Mouse (Mus musculus) kidney, embryonic 15.5 days (tissue): ENCODE results near the gene Zfp64. TPM values are rescaled to one million over a fixed set of nuclear protein-coding genes. Genes with fewer than 3 reads are reported as not detected.
A peak's percentile ranks its signal among the peaks of the same experiment; 100 is the strongest.

Experiments used
- ATAC-seq: fragments of 200-750 bp; cut with Nextera tagmentation; replicated peaks from 2 replicates; pipeline ENCODE4 v1.8.0; 2017; ENCODE audit warnings: moderate TSS enrichment; ENCODE audit not compliant: low FRiP score
- H3K27ac ChIP-seq: fragments of 300-500 bp; sonication (generic); 2 replicates; pipeline ENCODE4 v1.5.1; 2015; ENCODE audit warnings: mild to moderate bottlenecking, inconsistent platforms
- H3K27me3 ChIP-seq: fragments of 300-500 bp; sonication (generic); 2 replicates; pipeline ENCODE4 v1.6.1; 2015; ENCODE audit warnings: inconsistent platforms
- H3K36me3 ChIP-seq: fragments of 300-500 bp; sonication (generic); 2 replicates; pipeline ENCODE4 v1.6.1; 2015; ENCODE audit warnings: inconsistent platforms
- H3K4me1 ChIP-seq: fragments of 300-500 bp; sonication (generic); 2 replicates; pipeline ENCODE4 v1.6.1; 2015; ENCODE audit warnings: inconsistent platforms
- H3K4me2 ChIP-seq: fragments of 300-500 bp; sonication (generic); 2 replicates; pipeline ENCODE4 v1.6.1; 2015; ENCODE audit warnings: moderate library complexity, mild to moderate bottlenecking, inconsistent platforms
- H3K4me3 ChIP-seq: fragments of 300-500 bp; sonication (generic); replicated peaks from 2 replicates; pipeline ENCODE4 v1.5.1; 2015; ENCODE audit warnings: mild to moderate bottlenecking, inconsistent platforms
- H3K9ac ChIP-seq: fragments of 300-500 bp; sonication (generic); 2 replicates; pipeline ENCODE4 v1.6.1; 2015; ENCODE audit warnings: mild to moderate bottlenecking, inconsistent platforms
- H3K9me3 ChIP-seq: fragments of 300-500 bp; sonication (generic); replicated peaks from 2 replicates; pipeline ENCODE4 v1.6.1; 2016; ENCODE audit warnings: inconsistent platforms
- WGBS: fragments of 180-500 bp; shearing (Covaris S2); methylation state at CpG from one replicate; pipeline ENCODE4 v1.1.7; 2015; ENCODE audit warnings: mixed read lengths; 5-methylcytosine and 5-hydroxymethylcytosine counted together
- polyA plus RNA-seq: library from polyadenylated mRNA; unstranded; fragments of >200 nt; fragmentation: Nextera tagmentation; extraction: Ambion mirVana; gene quantifications from 2 replicates; pipeline ENCODE4 v1.2.1, GENCODE M21; 2015

The Zfp64 gene
- polyA plus RNA-seq, 1 experiment from 2014 or later: 27.8 TPM

DNA sequence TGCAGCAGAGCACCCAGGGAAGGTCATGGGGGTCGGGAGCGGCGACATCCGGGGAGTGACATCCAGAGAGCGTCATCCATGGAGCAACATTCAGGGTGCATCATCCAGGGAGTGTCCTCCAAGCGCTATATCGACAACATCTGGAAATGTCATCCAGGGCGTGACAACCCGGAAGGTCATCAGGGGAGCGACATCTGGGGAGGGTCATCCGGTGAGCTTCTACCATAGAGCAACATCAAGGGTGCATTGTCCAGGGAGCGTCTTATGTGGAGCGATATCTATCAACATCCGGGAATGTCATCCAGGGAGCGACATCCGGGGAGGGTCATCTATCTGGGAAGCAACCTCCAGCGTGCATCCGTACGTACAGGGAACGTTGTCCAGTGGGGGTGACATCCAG, 14.7 kb upstream of the Zfp64 start:
- Histone ChIP-seq H3K4me1 (no peaks in the 10 kb centered on the region), H3K4me3 (no peak overlapping the region), H3K27me3 (no peaks in the 10 kb centered on the region), H3K9me3 (peaks cover 9% of the 10 kb centered on the region; the same call in 1 of the 2 replicates), H3K9ac (no peak overlapping the region), H3K36me3 (no peaks in the 10 kb centered on the region), H3K4me2 (no peak overlapping the region), H3K27ac (no peak overlapping the region)
- WGBS: 94% methylated on average over 20 of the region's 20 CpGs
- ATAC-seq: no peak

DNA sequence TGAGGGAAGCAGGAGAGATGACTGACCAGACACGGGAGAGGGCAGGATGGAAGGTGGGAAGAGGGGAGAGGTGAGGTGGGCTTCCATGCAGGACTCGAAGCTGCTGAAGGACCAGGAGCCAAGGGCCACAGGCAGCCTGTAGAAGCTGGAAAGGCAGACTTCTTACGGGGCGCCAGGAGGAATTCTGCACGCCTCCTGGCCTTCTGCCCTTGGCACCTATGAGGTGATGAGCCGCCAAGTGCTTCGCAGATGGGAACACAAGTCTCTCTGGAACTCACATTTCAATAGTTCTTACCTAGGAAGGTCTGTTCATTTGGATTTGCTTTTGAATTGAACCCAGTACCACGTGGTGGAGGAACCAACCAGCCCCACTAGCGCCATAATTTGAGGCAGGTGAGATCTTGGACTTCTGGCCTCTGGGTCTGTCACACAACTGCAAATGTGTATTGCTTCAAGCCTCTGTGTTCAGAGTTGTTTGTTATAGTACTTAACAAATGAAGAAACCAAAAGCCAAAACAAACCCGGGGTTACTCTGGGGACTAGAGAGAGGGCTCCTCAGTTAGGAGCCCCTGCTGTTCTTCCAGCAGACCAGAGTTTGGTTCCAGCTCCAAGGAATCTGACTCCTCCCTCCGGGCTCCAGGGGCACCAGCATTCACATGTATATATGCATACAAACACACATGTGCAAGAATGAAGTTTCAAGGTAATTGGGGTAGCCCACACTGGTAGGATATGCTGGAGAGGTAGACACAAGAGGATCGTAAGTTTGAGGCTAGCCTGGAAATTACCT, 12.9 kb upstream of the Zfp64 start:
- Histone ChIP-seq H3K9ac (no peak overlapping the region), H3K4me2 (no peak overlapping the region), H3K9me3 (peaks cover 9% of the 10 kb centered on the region; the same call in 1 of the 2 replicates), H3K27me3 (no peaks in the 10 kb centered on the region), H3K4me3 (no peak overlapping the region), H3K4me1 (no peaks in the 10 kb centered on the region), H3K27ac (no peak overlapping the region), H3K36me3 (no peaks in the 10 kb centered on the region)
- WGBS: 86% methylated on average over 12 of the region's 12 CpGs
- no peak for ATAC-seq

GRCm38 (mm10) chr2:168966525-168966924, 11.1 kb upstream of the Zfp64 start:
- H3K36me3 ChIP-seq: no peaks in the 10 kb centered on the region
- H3K27ac ChIP-seq: no peak overlapping the region
- H3K4me3 ChIP-seq: no peak overlapping the region
- no peaks in the 10 kb centered on the region for H3K27me3 ChIP-seq
- H3K4me2 ChIP-seq: no peak overlapping the region
- no peak overlapping the region for H3K9ac ChIP-seq
- ATAC-seq: no peak
- 82% methylated on average over 6 of the region's 6 CpGs for whole genome bisulfite sequencing
- H3K9me3 ChIP-seq: peaks cover 9% of the 10 kb centered on the region; the same call in 1 of the 2 replicates
- no peaks in the 10 kb centered on the region for H3K4me1 ChIP-seq

DNA sequence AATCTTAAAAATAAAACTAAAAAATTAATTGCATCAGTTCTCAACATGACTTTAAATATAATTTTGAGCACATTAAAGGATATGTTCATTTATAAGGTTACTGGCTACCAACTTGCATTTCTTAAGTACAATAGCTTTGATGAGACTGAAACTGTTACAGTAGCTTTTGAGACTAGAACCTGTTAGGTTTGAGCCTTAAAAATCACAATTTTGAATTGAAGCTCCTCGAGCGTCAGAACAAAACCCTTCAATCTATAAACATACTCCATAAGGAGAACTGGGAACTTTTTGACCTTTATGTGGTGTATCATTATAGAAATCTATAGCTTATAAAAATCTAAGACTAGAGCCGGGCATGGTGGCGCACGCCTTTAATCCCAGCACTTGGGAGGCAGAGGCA, 9.5 kb upstream of the Zfp64 start:
- H3K9ac ChIP-seq: no peak overlapping the region
- H3K9me3 ChIP-seq: peaks cover 9% of the 10 kb centered on the region; the same call in 1 of the 2 replicates
- 94% methylated on average over 5 of the region's 5 CpGs for WGBS
- ATAC-seq: no peak
- no peaks in the 10 kb centered on the region for H3K4me1 ChIP-seq
- H3K27ac ChIP-seq: no peak overlapping the region
- H3K27me3 ChIP-seq: no peaks in the 10 kb centered on the region
- H3K36me3 ChIP-seq: no peaks in the 10 kb centered on the region
- no peak overlapping the region for H3K4me3 ChIP-seq
- no peak overlapping the region for H3K4me2 ChIP-seq

DNA sequence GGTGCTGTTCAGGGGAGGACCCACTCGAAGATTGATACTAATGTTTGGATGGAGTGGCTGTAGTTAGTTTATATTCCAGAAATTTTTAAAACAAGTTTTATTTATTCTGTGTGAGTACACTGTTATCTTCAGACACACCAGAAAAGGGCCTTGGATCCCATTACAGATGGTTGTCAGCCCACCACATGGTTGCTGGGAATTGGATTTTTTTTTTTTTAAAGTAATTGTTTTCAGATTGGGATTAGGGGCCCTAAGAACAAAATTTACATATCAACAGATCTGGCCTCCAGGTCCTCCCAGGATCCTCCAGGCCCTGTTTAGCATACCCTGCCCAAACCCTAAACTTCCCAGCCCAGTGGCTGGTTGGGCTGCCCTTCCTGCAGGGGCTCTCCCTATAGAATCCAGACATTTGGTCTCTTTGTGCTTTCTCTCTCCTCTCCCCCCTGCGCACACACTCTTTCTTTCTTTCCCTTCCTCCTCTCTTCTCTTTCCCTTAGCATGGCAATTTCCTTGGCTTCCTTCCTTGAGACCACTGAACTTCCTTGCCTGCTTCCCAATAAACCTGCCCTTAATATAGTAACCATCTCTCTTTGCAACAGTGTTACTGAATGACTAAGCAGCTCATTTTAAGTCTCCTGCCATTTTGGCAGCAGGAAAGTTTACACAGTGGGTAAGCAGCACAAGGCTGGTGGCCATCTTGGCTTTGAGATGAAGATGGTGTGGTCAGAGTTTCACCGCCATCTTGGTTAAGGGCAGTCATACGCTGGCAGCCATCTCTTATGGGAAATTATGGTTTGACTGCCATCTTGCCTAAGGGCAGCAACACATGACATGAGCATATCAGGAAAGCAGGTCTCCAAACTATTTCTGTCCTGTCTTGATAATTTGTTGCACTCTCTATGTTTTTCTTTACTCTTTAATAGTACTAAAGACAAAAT, 6.6 kb upstream of the Zfp64 start:
- Histone ChIP-seq H3K27me3 (no peaks in the 10 kb centered on the region), H3K36me3 (no peaks in the 10 kb centered on the region), H3K27ac (no peak overlapping the region), H3K9ac (no peak overlapping the region), H3K9me3 (peaks cover 9% of the 10 kb centered on the region; the same call in 1 of the 2 replicates), H3K4me2 (no peak overlapping the region), H3K4me1 (no peaks in the 10 kb centered on the region), H3K4me3 (no peak overlapping the region)
- WGBS: 88% methylated on average over 4 of the region's 4 CpGs
- ATAC-seq: no peak

- 0 out of 2 replicates have a peak, but pooled peaks cover 6% of the 10 kb centered on the region for H3K9me3 ChIP-seq
- no peak overlapping the region for H3K27ac ChIP-seq
These were observed 5.4 kb upstream of the Zfp64 start for GRCm38 (mm10) chr2:168960814-168961213.

DNA sequence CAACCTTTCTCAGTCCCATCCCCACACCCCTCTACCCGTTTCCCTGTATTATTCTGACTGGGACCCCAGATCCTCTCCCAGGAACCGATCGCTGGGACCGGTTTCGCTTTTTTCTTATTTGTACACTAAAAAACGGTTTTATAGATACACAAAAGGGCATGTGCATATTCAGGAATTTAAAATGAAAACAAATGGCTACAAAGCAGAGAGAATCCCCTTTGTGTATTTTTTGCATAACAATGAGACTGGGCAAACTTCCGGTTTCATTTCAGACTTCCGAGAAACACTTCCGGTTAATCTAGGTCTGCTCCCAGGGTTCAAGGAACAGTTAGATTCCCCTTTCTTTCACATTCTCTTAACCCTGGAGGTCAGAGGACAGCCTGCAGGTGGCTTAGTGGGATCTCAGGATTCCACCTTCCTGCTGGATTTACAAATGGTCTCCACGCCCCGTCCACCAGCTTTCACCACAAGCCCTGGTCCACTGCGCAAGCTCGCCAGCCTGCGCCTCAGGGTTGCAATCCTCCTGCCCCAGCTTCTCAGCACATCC, 4.0 kb upstream of the Zfp64 start:
- Histone ChIP-seq H3K36me3 (no peaks in the 10 kb centered on the region), H3K9ac (no peak overlapping the region), H3K4me3 (no peak overlapping the region), H3K4me1 (peaks cover 11% of the 10 kb centered on the region), H3K27ac (no peak overlapping the region), H3K27me3 (no peaks in the 10 kb centered on the region), H3K4me2 (no peak overlapping the region), H3K9me3 (no peaks in the 10 kb centered on the region)
- WGBS: 84% methylated on average over 14 of the region's 14 CpGs
- ATAC-seq: no peak

More at GRCm38 (mm10) chr2:168960814-168961213, 5.4 kb upstream of the Zfp64 start:
- Histone ChIP-seq H3K27me3 (no peaks in the 10 kb centered on the region), H3K36me3 (no peaks in the 10 kb centered on the region), H3K4me1 (peaks cover 3% of the 10 kb centered on the region), H3K4me3 (no peak overlapping the region), H3K9ac (no peak overlapping the region), H3K4me2 (no peak overlapping the region)
- WGBS: 95% methylated on average over 3 of the region's 3 CpGs
- no peak for ATAC-seq

- peak; percentile 9; the same call in 1 of the 2 replicates for ATAC-seq
- Histone ChIP-seq H3K36me3 (peaks cover 16% of the 10 kb centered on the region), H3K4me1 (peaks cover 20% of the 10 kb centered on the region), H3K4me3 (peak overlapping the region; percentile 94), H3K27ac (peak overlapping the region; percentile 90), H3K27me3 (no peaks in the 10 kb centered on the region), H3K9me3 (no peaks in the 10 kb centered on the region), H3K9ac (no peak overlapping the region), H3K4me2 (peak overlapping the region; percentile 94)
- WGBS: 54% methylated on average over 10 of the region's 10 CpGs
These were observed 511 bp upstream of the Zfp64 start for GRCm38 (mm10) chr2:168955850-168956346.

GRCm38 (mm10) chr2:168954376-168954775, 1.0 kb downstream of the Zfp64 start:
- Histone ChIP-seq H3K27ac (no peak overlapping the region), H3K9me3 (no peaks in the 10 kb centered on the region), H3K4me1 (peaks cover 20% of the 10 kb centered on the region), H3K4me2 (peak overlapping the region; percentile 94), H3K27me3 (no peaks in the 10 kb centered on the region), H3K36me3 (peaks cover 31% of the 10 kb centered on the region), H3K4me3 (peak overlapping the region; percentile 94), H3K9ac (peak overlapping the region; percentile 86)
- WGBS: 9% methylated on average over 8 of the region's 8 CpGs
- no peak for ATAC-seq

- H3K4me3 ChIP-seq: no peak overlapping the region
These were observed 6.9 kb downstream of the Zfp64 start for GRCm38 (mm10) chr2:168948506-168948905.

DNA sequence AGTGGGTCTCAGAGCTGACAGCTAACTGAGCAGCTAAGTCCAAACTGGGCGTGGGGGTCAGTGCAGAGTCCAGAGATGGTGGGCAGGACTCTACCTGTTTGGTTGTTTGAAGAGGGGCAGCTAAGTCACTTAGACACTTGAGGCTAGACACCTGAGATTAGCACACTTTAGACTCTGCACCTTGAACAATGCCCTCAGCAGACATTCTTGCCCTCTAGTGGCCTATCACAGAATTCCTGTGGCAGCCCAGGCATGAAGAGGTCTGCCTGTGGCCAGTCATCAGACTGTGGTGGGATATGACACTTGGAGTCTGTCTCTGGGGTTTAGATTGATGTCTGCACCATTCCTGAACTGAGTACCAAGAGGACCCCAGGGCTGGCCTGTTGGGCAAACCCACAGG, 7.7 kb downstream of the Zfp64 start:
- H3K27ac ChIP-seq: no peak overlapping the region
- H3K27me3 ChIP-seq: no peaks in the 10 kb centered on the region
- WGBS: 92% methylated on average over 1 of the region's 1 CpGs
- H3K4me2 ChIP-seq: no peak overlapping the region
- H3K4me1 ChIP-seq: no peaks in the 10 kb centered on the region
- no peaks in the 10 kb centered on the region for H3K9me3 ChIP-seq
- no peak for ATAC-seq
- peaks cover 93% of the 10 kb centered on the region for H3K36me3 ChIP-seq
- no peak overlapping the region for H3K4me3 ChIP-seq
- no peak overlapping the region for H3K9ac ChIP-seq

More at GRCm38 (mm10) chr2:168948506-168948905, 6.9 kb downstream of the Zfp64 start:
- no peaks in the 10 kb centered on the region for H3K4me1 ChIP-seq
- H3K27ac ChIP-seq: no peak overlapping the region
- WGBS: 87% methylated on average over 6 of the region's 6 CpGs
- H3K9ac ChIP-seq: no peak overlapping the region
- H3K4me2 ChIP-seq: no peak overlapping the region
- H3K9me3 ChIP-seq: no peaks in the 10 kb centered on the region
- no peak for ATAC-seq
- no peaks in the 10 kb centered on the region for H3K27me3 ChIP-seq
- H3K36me3 ChIP-seq: peaks cover 86% of the 10 kb centered on the region
